Mouse (Mus musculus) lung, postnatal 0 days (tissue): ENCODE measurements around the gene Atg13. TPM values are rescaled to one million over a fixed set of nuclear protein-coding genes. Genes with fewer than 3 reads are reported as not detected.
A peak's percentile ranks its signal among the peaks of the same experiment; 100 is the strongest.
"Not testable (repeated sequence)": the region's sequence is repeated elsewhere in the genome, so short reads cannot be mapped to it uniquely, and the experiment has no call there.

Experiments
- ATAC-seq: fragments of 200-750 bp; cut with Nextera tagmentation; 2 replicates; pipeline ENCODE4 v1.8.0; 2017; ENCODE audit warnings: moderate library complexity
- DNase-seq: peaks from one replicate; pipeline ENCODE4 v3.0.0-alpha.2; 2016; ENCODE audit warnings: low spot score
- H3K27ac ChIP-seq: fragments of 300-500 bp; sonication (generic); 2 replicates; pipeline ENCODE4 v1.5.1; 2014; ENCODE audit warnings: antibody characterized with exemption, mild to moderate bottlenecking, low read length, mixed read lengths
- H3K27me3 ChIP-seq: fragments of 300-500 bp; sonication (generic); replicated peaks from 2 replicates; pipeline ENCODE4 v1.6.1; 2014; ENCODE audit warnings: low read length, mixed read lengths; ENCODE audit not compliant: insufficient read depth
- H3K36me3 ChIP-seq: fragments of 300-500 bp; sonication (generic); 2 replicates; pipeline ENCODE4 v1.6.1; 2014; ENCODE audit warnings: low read length, mixed read lengths; ENCODE audit not compliant: insufficient read depth
- H3K4me1 ChIP-seq: fragments of 300-500 bp; sonication (generic); 2 replicates; pipeline ENCODE4 v1.6.1; 2014; ENCODE audit warnings: antibody characterized with exemption, low read depth, low read length, mixed read lengths; ENCODE audit not compliant: insufficient read depth
- H3K4me2 ChIP-seq: fragments of 300-500 bp; sonication (generic); replicated peaks from 2 replicates; pipeline ENCODE4 v1.6.1; 2014; ENCODE audit warnings: low read depth, mild to moderate bottlenecking, low read length, moderate library complexity, mixed read lengths
- H3K4me3 ChIP-seq: fragments of 300-500 bp; sonication (generic); 2 replicates; pipeline ENCODE4 v1.5.1; 2014; ENCODE audit warnings: low read depth, low read length
- H3K9ac ChIP-seq: fragments of 300-500 bp; sonication (generic); replicated peaks from 2 replicates; pipeline ENCODE4 v1.6.1; 2014; ENCODE audit warnings: low read depth, mild to moderate bottlenecking
- H3K9me3 ChIP-seq: fragments of 300-500 bp; sonication (generic); 2 replicates; pipeline ENCODE4 v1.6.1; 2016; ENCODE audit warnings: low read length, mixed read lengths
- CTCF ChIP-seq: IDR thresholded peaks from 2 replicates; pipeline ENCODE4 v1.5.1; 2016; ENCODE audit warnings: antibody characterized with exemption, mild to moderate bottlenecking
- EP300 ChIP-seq: IDR thresholded peaks from 2 replicates; pipeline ENCODE4 v1.6.1; 2016; ENCODE audit warnings: antibody characterized with exemption, mild to moderate bottlenecking, control low read depth
- WGBS: fragments of 180-500 bp; shearing (Covaris S2); extraction: QIAGEN DNeasy Blood & Tissue Kit; methylation state at CpG from one replicate; pipeline ENCODE4 v1.1.7; 2014; 5-methylcytosine and 5-hydroxymethylcytosine counted together
- polyA plus RNA-seq: library from polyadenylated mRNA; unstranded; fragments of >200 nt; fragmentation: Nextera tagmentation; extraction: Ambion mirVana; gene quantifications from 2 replicates; pipeline ENCODE4 v1.2.1, GENCODE M21; 2015

Gene Atg13
- polyA plus RNA-seq, 1 experiment from 2014 or later: 26.2 TPM

DNA sequence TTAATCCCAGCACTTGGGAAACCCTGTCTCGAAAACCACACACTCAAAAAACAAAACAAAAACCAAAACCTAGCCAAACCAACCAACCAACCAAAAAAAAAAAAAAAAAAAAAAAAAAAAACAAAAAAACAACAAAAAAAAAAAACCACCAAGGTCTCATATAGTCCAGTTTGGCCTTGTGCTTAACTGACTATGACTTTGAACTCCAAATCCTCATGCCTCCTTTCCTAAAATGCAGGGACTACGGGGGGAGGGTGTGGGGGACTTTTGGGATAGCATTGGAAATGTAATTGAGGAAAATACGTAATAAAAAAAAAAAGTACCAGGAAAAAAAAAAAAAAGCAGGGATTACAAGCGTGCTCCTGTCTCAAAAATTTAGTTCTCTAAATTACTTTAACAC, 19.2 kb upstream of the Atg13 start:
- Histone ChIP-seq H3K4me2 (peak overlapping the region; percentile 73), H3K27me3 (no peaks in the 10 kb centered on the region), H3K36me3 (no peaks in the 10 kb centered on the region), H3K4me3 (peak overlapping the region; percentile 99), H3K9ac (no peak overlapping the region), H3K27ac (no peak overlapping the region), H3K4me1 (no peaks in the 10 kb centered on the region), H3K9me3 (no peaks in the 10 kb centered on the region)
- DNase-seq: no peak
- no peak for ATAC-seq
- 18% methylated on average over 4 of the region's 4 CpGs for WGBS
- no peak for TF ChIP-seq EP300
- TF ChIP-seq CTCF: no peak

DNA sequence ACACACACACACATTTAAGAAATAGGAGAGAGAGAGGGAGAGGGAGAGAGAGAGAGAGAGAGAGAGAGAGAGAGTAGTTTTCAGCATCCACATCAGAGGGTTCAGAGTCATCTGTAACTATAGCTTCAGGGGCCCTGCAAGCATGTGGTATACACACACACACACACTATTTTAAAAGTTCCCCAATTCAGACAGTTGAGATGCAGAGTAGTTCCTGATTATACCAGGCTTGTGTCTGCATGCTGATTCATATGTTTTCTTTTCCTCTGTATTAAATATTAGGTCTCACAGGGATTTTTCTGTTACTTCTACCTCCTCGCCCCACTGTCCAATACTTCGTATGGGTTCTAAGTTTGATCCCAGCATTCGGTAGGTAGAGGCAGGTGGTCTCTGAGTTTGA, 16.6 kb upstream of the Atg13 start:
- no peak overlapping the region for H3K9ac ChIP-seq
- H3K4me2 ChIP-seq: no peak overlapping the region
- DNase-seq (no peak), ATAC-seq (no peak)
- H3K36me3 ChIP-seq: no peaks in the 10 kb centered on the region
- H3K9me3 ChIP-seq: no peaks in the 10 kb centered on the region
- TF ChIP-seq EP300 (no peak), CTCF (no peak)
- H3K27me3 ChIP-seq: no peaks in the 10 kb centered on the region
- no peak overlapping the region for H3K27ac ChIP-seq
- H3K4me1 ChIP-seq: no peaks in the 10 kb centered on the region
- 76% methylated on average over 3 of the region's 3 CpGs for WGBS
- H3K4me3 ChIP-seq: no peak overlapping the region

DNA sequence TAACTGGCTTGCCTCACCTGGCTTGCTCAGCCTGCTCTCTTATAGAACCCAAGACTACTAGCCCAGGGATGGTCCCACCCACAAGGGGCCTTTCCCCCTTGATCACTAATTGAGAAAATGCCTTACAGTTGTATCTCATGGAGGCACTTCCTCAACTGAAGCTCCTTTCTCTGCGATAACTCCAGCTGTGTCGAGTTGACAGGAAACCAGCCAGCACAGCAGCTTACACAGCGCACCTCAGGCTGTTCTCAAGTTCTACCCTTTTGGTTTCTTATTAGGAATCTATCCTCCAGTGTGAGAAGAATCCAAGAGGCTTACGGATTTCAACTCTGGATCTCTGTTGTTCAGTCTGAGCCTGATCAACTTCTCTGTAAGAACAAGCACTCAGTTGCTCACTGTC, 15.1 kb upstream of the Atg13 start:
- not testable (repeated sequence) for DNase-seq, ATAC-seq, H3K27me3 ChIP-seq, H3K9me3 ChIP-seq, H3K4me2 ChIP-seq, H3K9ac ChIP-seq, H3K4me3 ChIP-seq, H3K36me3 ChIP-seq, H3K4me1 ChIP-seq, H3K27ac ChIP-seq
- WGBS: 38% methylated on average over 4 of the region's 4 CpGs

DNA sequence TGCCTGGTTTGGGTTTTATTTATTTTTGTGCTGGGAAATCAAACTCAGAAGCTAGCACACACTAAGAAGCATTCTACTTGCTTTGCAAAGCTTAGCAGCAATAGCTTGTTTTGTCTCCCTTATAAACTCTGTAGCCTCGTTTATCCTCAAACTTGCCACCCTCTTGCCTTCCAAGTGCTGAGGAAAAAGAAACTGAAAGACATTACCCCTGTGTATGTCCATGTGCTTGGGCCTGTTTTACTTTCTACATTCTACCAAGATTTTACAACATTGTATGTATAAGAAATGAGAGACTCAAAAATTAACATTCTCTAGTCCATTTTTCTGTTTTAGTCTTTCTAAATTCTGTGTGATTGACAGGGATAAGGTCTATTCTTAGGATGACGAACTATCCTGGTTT, 14.3 kb upstream of the Atg13 start:
- Histone ChIP-seq H3K27ac (no peak overlapping the region), H3K27me3 (no peaks in the 10 kb centered on the region), H3K4me2 (no peak overlapping the region), H3K4me3 (no peak overlapping the region), H3K4me1 (no peaks in the 10 kb centered on the region), H3K9me3 (no peaks in the 10 kb centered on the region), H3K36me3 (peaks cover 9% of the 10 kb centered on the region), H3K9ac (no peak overlapping the region)
- TF ChIP-seq EP300: no peak
- TF ChIP-seq CTCF: no peak
- ATAC-seq: no peak
- no peak for DNase-seq
- WGBS: 47% methylated on average over 2 of the region's 2 CpGs

DNA sequence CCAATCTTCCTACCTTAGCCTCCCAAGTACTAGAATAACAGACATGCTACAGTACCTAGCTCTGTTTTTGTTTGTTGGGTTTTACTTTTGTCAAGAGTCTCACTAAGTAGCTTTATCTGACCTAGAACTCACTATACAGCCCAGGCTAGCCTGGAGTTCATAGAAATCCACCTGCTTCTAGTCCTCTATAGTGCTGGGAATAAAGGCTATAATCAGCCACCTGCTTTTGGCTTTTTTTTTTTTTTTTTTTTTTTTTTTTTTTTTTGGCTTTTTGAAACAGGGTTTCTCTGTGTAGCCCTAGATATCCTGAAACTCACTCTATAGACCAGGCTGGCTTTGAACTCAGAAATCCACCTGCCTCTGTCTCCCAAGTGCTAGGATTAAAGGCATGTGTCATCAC, 13.6 kb upstream of the Atg13 start:
- ATAC-seq (no peak), DNase-seq (no peak)
- TF ChIP-seq EP300 (no peak), CTCF (no peak)
- H3K27me3 ChIP-seq: no peaks in the 10 kb centered on the region
- H3K4me2 ChIP-seq: no peak overlapping the region
- H3K4me1 ChIP-seq: no peaks in the 10 kb centered on the region
- H3K9ac ChIP-seq: no peak overlapping the region
- no peak overlapping the region for H3K4me3 ChIP-seq
- H3K36me3 ChIP-seq: peaks cover 9% of the 10 kb centered on the region
- no peaks in the 10 kb centered on the region for H3K9me3 ChIP-seq
- no peak overlapping the region for H3K27ac ChIP-seq

DNA sequence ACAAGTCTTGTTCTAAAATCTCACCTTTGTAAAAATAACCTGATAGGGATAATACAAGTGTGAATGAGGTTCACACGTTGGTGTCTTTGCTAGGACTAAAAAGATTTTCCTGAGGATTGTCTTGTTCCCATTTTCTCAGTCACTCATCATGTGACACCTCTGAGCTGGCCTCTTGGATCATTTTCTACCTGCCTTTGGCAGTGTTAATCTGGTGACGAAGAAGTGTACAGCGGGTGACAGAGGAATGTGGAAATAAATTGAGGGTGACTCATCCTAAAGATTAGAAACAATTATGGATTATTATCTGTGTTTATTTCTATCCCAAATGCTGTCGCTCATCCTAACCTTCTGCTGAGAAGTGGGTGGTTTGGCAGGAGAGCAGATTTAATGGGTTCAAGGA, 13.0 kb upstream of the Atg13 start:
- WGBS: 59% methylated on average over 4 of the region's 4 CpGs
- no peak for ATAC-seq

DNA sequence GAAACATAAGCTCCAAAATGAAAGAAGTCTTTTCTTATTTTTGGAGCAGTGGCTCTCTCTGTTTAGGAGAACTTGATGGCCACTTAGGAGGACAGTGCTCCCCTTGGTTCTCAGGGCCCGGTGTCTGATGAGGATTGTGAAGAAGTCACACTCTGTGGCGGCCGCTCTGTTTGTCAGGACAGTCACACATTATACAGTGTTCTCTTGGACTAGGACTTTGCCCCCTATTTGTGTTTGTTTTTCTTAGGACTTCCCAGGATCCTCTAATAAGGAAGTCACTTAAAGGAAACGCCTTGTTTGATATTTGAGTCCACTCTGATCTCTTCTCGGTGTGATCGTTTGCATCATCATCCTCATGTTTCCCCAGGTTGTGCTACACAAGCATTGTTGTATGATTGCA, 7.9 kb upstream of the Atg13 start:
- Histone ChIP-seq H3K9me3 (no peaks in the 10 kb centered on the region), H3K4me1 (no peaks in the 10 kb centered on the region; the same call in 1 of the 2 replicates), H3K36me3 (peaks cover 12% of the 10 kb centered on the region), H3K4me2 (no peak overlapping the region), H3K9ac (no peak overlapping the region), H3K27me3 (no peaks in the 10 kb centered on the region), H3K4me3 (no peak overlapping the region), H3K27ac (no peak overlapping the region)
- no peak for TF ChIP-seq EP300
- no peak for TF ChIP-seq CTCF
- 71% methylated on average over 6 of the region's 6 CpGs for WGBS
- ATAC-seq (no peak), DNase-seq (no peak)

More for the DNA sequence above, 13.0 kb upstream of the Atg13 start:
- Histone ChIP-seq H3K36me3 (peaks cover 11% of the 10 kb centered on the region), H3K27ac (no peak overlapping the region), H3K27me3 (no peaks in the 10 kb centered on the region), H3K4me2 (no peak overlapping the region), H3K4me1 (no peaks in the 10 kb centered on the region), H3K9ac (no peak overlapping the region), H3K4me3 (no peak overlapping the region), H3K9me3 (no peaks in the 10 kb centered on the region)
- TF ChIP-seq EP300 (no peak), CTCF (no peak)
- no peak for DNase-seq
